Mouse (Mus musculus): ENCODE measurements around the gene Zfp148. TPM values are rescaled to one million over a fixed set of nuclear protein-coding genes. Genes with fewer than 3 reads are reported as not detected.

The Zfp148 gene
- polyA plus RNA-seq, 1 experiment: 30.6 TPM

DNA sequence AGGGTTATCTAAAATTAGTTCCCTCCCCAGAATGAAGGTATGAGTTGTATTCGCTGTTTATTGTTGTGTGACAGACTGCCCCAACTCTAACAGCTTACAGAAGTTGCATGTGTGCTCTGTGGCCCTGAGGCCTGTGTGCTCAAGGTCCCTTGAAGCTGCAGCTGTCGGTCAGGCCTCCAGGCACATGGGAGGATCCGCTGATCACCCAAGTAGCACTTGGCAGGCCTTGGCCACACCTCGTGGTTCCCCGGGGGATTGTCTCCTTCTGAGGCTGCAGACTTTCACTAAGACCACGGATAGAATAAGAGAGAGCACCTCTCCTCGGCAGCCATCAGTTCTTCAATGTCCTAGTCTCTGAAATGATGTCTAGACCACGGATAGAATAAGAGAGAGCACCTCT, 155.8 kb downstream of the Zfp148 start:
- Histone ChIP-seq H3K27ac (ENCODE audit: control insufficient read depth, insufficient read depth, low read depth, low read length, poor library complexity) (no peak overlapping the region), H3K4me3 (replicated peaks; ENCODE audit: control insufficient read depth, low read depth, low read length) (no peak overlapping the region), H3K4me1 (ENCODE audit: control insufficient read depth, insufficient read depth, low read length) (no peaks in the 10 kb centered on the region)
- WGBS: 66% methylated on average over 8 of the region's 8 CpGs
- TF ChIP-seq POLR2A (IDR thresholded peaks at IDR 0.05; ENCODE audit: borderline replicate concordance, control insufficient read depth, low read depth, low read length): no peak
- TF ChIP-seq CTCF (IDR thresholded peaks at IDR 0.05; ENCODE audit: control insufficient read depth, insufficient read depth, low read length): no peak

GRCm38 (mm10) chr16:33537499-33538225, 157.0 kb downstream of the Zfp148 start:
- Histone ChIP-seq H3K27ac (ENCODE audit: control insufficient read depth, insufficient read depth, low read depth, low read length, poor library complexity) (no peak overlapping the region), H3K4me1 (ENCODE audit: control insufficient read depth, insufficient read depth, low read length) (no peaks in the 10 kb centered on the region), H3K4me3 (replicated peaks; ENCODE audit: control insufficient read depth, low read depth, low read length) (no peak overlapping the region)
- 83% methylated on average over 21 of the region's 21 CpGs for WGBS
- TF ChIP-seq POLR2A (IDR thresholded peaks at IDR 0.05; ENCODE audit: borderline replicate concordance, control insufficient read depth, low read depth, low read length) (no peak), CTCF (IDR thresholded peaks at IDR 0.05; ENCODE audit: control insufficient read depth, insufficient read depth, low read length) (no peak)

DNA sequence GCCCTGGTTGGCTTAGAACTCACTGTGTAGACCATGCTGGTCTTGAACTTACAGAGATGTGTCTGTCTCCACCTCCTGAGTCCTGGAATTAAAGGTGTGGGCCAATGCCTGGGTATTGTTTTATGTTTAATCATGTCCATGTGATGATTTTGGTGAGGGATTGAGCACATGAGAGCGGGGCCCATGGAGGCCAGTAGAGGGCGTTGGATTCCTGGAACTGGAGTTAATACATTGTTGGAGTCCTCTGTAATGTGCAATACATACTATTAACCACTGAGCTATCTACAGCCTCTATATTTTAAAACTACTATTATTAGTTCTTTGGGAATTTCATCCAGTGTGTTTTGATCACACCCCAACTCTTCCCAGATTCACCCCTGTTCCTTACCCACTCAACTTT, 163.7 kb downstream of the Zfp148 start:
- Histone ChIP-seq H3K27ac (ENCODE audit: control insufficient read depth, insufficient read depth, low read depth, low read length, poor library complexity) (no peak overlapping the region), H3K4me3 (replicated peaks; ENCODE audit: control insufficient read depth, low read depth, low read length) (no peak overlapping the region), H3K4me1 (ENCODE audit: control insufficient read depth, insufficient read depth, low read length) (no peaks in the 10 kb centered on the region)
- 90% methylated on average over 2 of the region's 2 CpGs for WGBS
- TF ChIP-seq CTCF (IDR thresholded peaks at IDR 0.05; ENCODE audit: control insufficient read depth, insufficient read depth, low read length) (no peak), POLR2A (IDR thresholded peaks at IDR 0.05; ENCODE audit: borderline replicate concordance, control insufficient read depth, low read depth, low read length) (no peak)

DNA sequence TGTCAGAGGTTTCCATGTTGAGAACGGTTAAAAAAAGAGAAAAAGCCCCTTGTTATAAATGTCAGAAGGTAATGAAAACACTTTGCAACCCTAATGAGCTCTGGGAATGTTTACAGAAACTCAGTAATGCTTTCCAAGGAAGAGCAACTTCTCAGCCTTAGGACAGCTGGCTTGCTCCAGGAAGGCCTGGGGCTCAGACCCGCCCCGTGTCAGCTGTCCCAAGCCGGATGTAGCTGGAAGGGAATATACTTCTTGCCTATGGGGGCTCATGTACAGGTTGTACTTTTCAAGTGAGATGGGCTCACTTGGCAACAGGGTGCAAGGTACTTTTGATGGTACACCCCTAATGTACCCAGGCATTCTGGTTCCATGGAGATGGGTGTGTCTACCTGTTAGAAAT, 164.9 kb downstream of the Zfp148 start:
- H3K4me1 ChIP-seq (ENCODE audit: control insufficient read depth, insufficient read depth, low read length): no peaks in the 10 kb centered on the region
- H3K4me3 ChIP-seq (replicated peaks; ENCODE audit: control insufficient read depth, low read depth, low read length): no peak overlapping the region
- TF ChIP-seq POLR2A (IDR thresholded peaks at IDR 0.05; ENCODE audit: borderline replicate concordance, control insufficient read depth, low read depth, low read length) (no peak), CTCF (IDR thresholded peaks at IDR 0.05; ENCODE audit: control insufficient read depth, insufficient read depth, low read length) (no peak)
- 75% methylated on average over 4 of the region's 4 CpGs for WGBS
- H3K27ac ChIP-seq (ENCODE audit: control insufficient read depth, insufficient read depth, low read depth, low read length, poor library complexity): no peak overlapping the region

DNA sequence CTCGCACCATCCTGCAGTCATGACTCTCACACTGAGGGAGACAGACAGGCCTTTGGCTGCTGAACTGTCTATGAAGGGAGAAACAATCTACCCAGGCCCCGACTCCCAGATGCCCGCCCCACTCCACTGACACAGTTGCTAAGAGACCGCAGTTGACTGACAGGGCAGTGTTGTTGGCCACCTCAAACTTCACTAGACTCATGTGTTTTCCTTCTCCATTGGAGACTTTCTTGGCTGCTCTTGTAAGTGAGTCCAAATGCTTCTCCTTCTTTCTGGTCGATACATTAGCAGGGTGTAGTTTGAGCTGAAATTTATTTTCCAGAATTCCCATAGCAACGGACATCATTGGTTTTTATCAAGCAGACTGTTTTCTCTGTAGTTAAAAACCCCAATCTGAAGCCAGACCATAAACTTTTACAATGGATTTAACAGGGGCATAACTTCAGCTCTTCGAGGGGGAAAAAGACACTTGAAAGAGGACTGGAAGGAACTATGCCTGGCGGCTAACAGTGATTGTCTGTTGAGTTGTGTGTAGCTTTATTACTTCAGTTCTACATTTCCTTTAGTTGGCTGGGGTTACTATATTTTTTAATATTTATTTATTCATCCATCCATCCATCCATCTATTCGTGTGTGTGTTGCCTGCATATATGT, 173.2 kb downstream of the Zfp148 start:
- H3K4me1 ChIP-seq (ENCODE audit: control insufficient read depth, insufficient read depth, low read length): no peaks in the 10 kb centered on the region
- whole genome bisulfite sequencing: 74% methylated on average over 9 of the region's 9 CpGs
- TF ChIP-seq CTCF (IDR thresholded peaks at IDR 0.05; ENCODE audit: control insufficient read depth, insufficient read depth, low read length): no peak
- H3K4me3 ChIP-seq (replicated peaks; ENCODE audit: control insufficient read depth, low read depth, low read length): no peak overlapping the region
- no peak overlapping the region for H3K27ac ChIP-seq (ENCODE audit: control insufficient read depth, insufficient read depth, low read depth, low read length, poor library complexity)

Other genes with a start within 250 kb of the Zfp148 start
- gene Osbpl11, start 195.8 kb upstream of the Zfp148 start, polyA plus RNA-seq (2011; ENCODE audit: insufficient read depth, insufficient read length, low replicate concordance, missing spikeins): 3.7 and 5.6 TPM in 2 replicates
- gene Snx4, start 129.4 kb upstream of the Zfp148 start, polyA plus RNA-seq (2011; ENCODE audit: insufficient read depth, insufficient read length, low replicate concordance, missing spikeins): 14.0 and 22.3 TPM in 2 replicates
- gene Slc12a8, start 136.5 kb downstream of the Zfp148 start, polyA plus RNA-seq (2011; ENCODE audit: insufficient read depth, insufficient read length, low replicate concordance, missing spikeins): 3.7 TPM in 1 of 2 replicates, not detected in the other